Mouse (Mus musculus) cerebellum, adult 2 months (tissue): ENCODE measurements at regions not wholly inside any gene's neighbourhood (a gene's known extent, or its start where the extent isn't known, plus 50 kb on each side); places are given as distances from the start of the nearest gene placed in this dataset.

Source experiments
- CTCF ChIP-seq: fragments of 200-500 bp; IDR thresholded peaks from 2 replicates; pipeline ENCODE4 v1.5.1; 2011; ENCODE audit warnings: low read depth, mild to moderate bottlenecking, control low read depth, low read length, moderate library complexity, borderline replicate concordance; ENCODE audit not compliant: insufficient read depth
- POLR2A ChIP-seq: fragments of 200-500 bp; IDR thresholded peaks from 2 replicates; pipeline ENCODE4 v1.6.1; 2011; ENCODE audit warnings: low read length, control low read depth, borderline replicate concordance; ENCODE audit not compliant: insufficient read depth

DNA sequence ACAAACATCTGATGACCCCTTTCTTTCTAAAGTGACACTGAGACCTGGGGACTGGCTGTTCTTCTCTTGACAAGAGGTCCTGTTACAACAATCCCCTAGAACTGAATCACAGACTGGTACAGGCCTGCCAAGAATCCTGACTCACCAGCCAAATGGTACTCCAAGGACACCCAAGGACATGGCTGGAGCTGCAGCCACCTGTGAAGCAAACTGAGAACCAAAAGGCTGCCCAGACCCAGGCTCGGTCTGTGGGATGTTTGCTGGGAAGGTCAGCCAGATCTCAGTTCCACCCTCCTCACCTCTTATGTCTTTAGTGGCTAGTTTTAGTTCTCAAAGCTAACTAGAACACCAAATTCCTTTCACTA, 112.1 kb upstream of the Fmo9 start:
- no peak for TF ChIP-seq CTCF
- TF ChIP-seq POLR2A: no peak
